Mouse (Mus musculus): ENCODE measurements at regions not wholly inside any gene's neighbourhood (a gene's known extent, or its start where the extent isn't known, plus 50 kb on each side); places are given as distances from the start of the nearest gene placed in this dataset.

DNA sequence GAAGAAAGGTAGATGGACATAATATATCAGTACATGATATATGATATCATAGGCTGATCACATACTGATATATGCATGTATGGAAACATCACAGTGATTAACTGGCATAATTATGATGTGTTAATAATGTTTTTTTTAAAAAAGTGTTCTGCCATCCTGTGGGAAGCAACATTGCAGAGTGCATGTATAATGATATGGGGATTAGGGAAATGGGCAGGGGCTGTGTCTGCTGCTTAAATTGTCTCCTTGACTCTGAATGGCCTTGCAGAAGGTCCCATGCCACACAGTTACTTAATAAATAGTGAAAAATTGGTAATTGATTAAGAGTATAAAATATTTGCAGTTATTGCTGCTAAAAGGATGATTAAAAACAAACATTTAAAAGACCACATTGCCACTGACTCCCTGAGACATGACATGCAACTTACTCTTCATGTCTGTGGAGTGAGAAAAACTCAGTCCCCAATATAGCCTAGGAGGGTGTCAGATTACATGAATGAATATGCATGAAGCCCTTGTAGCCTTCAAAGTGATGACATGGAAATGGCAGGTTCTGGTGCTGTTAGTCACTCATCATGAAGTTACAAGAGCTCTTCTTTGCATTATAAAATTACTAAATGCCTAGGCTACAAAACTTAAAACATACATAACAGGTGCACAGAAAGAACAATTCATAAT lies 440.1 kb upstream of the Ube2e3 start:
- Histone ChIP-seq H3K36me3 (ENCODE audit: control insufficient read depth, insufficient read depth, low read length) (no peaks in the 10 kb centered on the region), H3K27me3 (ENCODE audit: control insufficient read depth, insufficient read depth, low read length) (no peaks in the 10 kb centered on the region), H3K4me2 (replicated peaks; ENCODE audit: low read depth, low read length) (no peak overlapping the region), H3K9me3 (ENCODE audit: control insufficient read depth, low read length) (no peaks in the 10 kb centered on the region), H3K4me1 (replicated peaks; ENCODE audit: control insufficient read depth, insufficient read depth, low read length) (no peaks in the 10 kb centered on the region), H3K9ac (ENCODE audit: low read depth, low read length) (no peak overlapping the region), H3K27ac (ENCODE audit: low read depth, low read length) (no peak overlapping the region), H3K4me3 (ENCODE audit: low read depth, low read length) (no peak overlapping the region)
- ATAC-seq (ENCODE audit: low FRiP score) (no peak), DNase-seq (ENCODE audit: low spot score) (peak; percentile 8)

- H3K27ac ChIP-seq (ENCODE audit: low read depth, low read length) = no peak overlapping the region
- no peaks in the 10 kb centered on the region for H3K4me1 ChIP-seq (replicated peaks; ENCODE audit: control insufficient read depth, insufficient read depth, low read length)
- H3K4me2 ChIP-seq (replicated peaks; ENCODE audit: low read depth, low read length) = no peak overlapping the region
- ATAC-seq (ENCODE audit: low FRiP score) (no peak), DNase-seq (ENCODE audit: low spot score) (peak; percentile 7)
- 62% methylated on average over 3 of the region's 3 CpGs for WGBS
- H3K9ac ChIP-seq (ENCODE audit: low read depth, low read length) = no peak overlapping the region
- no peak overlapping the region for H3K4me3 ChIP-seq (ENCODE audit: low read depth, low read length)
- H3K9me3 ChIP-seq (ENCODE audit: control insufficient read depth, low read length) = no peaks in the 10 kb centered on the region
- H3K27me3 ChIP-seq (ENCODE audit: control insufficient read depth, insufficient read depth, low read length) = no peaks in the 10 kb centered on the region
- H3K36me3 ChIP-seq (ENCODE audit: control insufficient read depth, insufficient read depth, low read length) = no peaks in the 10 kb centered on the region
Observed at GRCm38 (mm10) chr2:78418561-78419338, 449.2 kb upstream of the Ube2e3 start.

- Histone ChIP-seq H3K9ac (ENCODE audit: low read depth, low read length) (no peak overlapping the region), H3K4me1 (replicated peaks; ENCODE audit: control insufficient read depth, insufficient read depth, low read length) (no peaks in the 10 kb centered on the region), H3K36me3 (ENCODE audit: control insufficient read depth, insufficient read depth, low read length) (no peaks in the 10 kb centered on the region), H3K27me3 (ENCODE audit: control insufficient read depth, insufficient read depth, low read length) (no peaks in the 10 kb centered on the region), H3K4me3 (ENCODE audit: low read depth, low read length) (no peak overlapping the region), H3K9me3 (ENCODE audit: control insufficient read depth, low read length) (no peaks in the 10 kb centered on the region), H3K27ac (ENCODE audit: low read depth, low read length) (no peak overlapping the region), H3K4me2 (replicated peaks; ENCODE audit: low read depth, low read length) (no peak overlapping the region)
- ATAC-seq (ENCODE audit: low FRiP score) (no peak), DNase-seq (ENCODE audit: low spot score) (no peak)
- 71% methylated on average over 2 of the region's 2 CpGs for WGBS
Observed at GRCm38 (mm10) chr2:78416574-78417109, 451.3 kb upstream of the Ube2e3 start.

DNA sequence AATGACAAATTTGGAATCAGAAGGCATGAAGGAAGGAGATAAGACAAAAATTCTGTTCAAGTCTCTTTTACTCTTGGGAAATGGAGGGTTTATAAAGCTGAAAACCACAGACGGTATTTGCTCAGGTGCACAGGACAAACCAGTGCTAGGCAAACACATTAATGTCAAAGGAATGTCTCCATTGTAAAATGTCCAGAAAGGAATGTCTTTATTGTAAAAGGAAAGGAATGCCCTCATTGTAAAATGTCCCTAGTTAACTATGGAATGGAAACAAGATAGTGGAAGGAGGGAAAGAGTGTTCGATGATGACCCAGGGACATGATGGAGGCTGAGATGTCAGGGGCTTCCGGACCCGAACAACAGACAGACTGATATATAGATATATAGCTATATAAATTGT lies 454.9 kb upstream of the Ube2e3 start:
- H3K4me1 ChIP-seq (replicated peaks; ENCODE audit: control insufficient read depth, insufficient read depth, low read length) = no peaks in the 10 kb centered on the region
- no peak for DNase-seq (ENCODE audit: low spot score)
- WGBS = 85% methylated on average over 4 of the region's 4 CpGs
- no peak overlapping the region for H3K27ac ChIP-seq (ENCODE audit: low read depth, low read length)
- ATAC-seq (ENCODE audit: low FRiP score) = no peak
- H3K9me3 ChIP-seq (ENCODE audit: control insufficient read depth, low read length) = no peaks in the 10 kb centered on the region
- no peaks in the 10 kb centered on the region for H3K36me3 ChIP-seq (ENCODE audit: control insufficient read depth, insufficient read depth, low read length)
- H3K9ac ChIP-seq (ENCODE audit: low read depth, low read length) = no peak overlapping the region
- H3K4me2 ChIP-seq (replicated peaks; ENCODE audit: low read depth, low read length) = no peak overlapping the region
- H3K27me3 ChIP-seq (ENCODE audit: control insufficient read depth, insufficient read depth, low read length) = no peaks in the 10 kb centered on the region
- H3K4me3 ChIP-seq (ENCODE audit: low read depth, low read length) = no peak overlapping the region

DNA sequence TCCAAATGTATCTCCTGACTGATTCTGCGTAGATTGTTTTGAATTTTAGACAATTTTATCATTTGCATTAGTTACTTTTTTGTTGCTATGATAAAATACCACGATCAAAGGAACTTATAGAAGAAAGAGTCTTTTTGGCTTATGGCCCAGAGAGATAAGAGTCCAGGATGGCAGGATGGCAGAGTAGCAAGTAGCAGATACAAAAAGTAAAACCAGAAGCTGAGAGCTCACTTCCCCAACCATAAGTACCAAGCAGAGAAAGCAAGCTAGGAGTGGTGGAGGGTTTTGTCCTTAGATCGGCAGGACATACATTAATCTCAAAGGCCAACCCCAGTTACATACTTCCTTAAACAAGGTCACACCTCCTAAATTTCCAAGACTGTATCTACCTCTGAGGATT lies 457.7 kb upstream of the Cwc22 start:
- WGBS = 87% methylated on average over 3 of the region's 3 CpGs
- no peak overlapping the region for H3K9ac ChIP-seq (ENCODE audit: low read depth, low read length)
- H3K4me2 ChIP-seq (replicated peaks; ENCODE audit: low read depth, low read length) = no peak overlapping the region
- no peaks in the 10 kb centered on the region for H3K27me3 ChIP-seq (ENCODE audit: control insufficient read depth, insufficient read depth, low read length)
- DNase-seq (ENCODE audit: low spot score) = no peak
- no peaks in the 10 kb centered on the region for H3K9me3 ChIP-seq (ENCODE audit: control insufficient read depth, low read length)
- no peak overlapping the region for H3K27ac ChIP-seq (ENCODE audit: low read depth, low read length)
- no peaks in the 10 kb centered on the region for H3K36me3 ChIP-seq (ENCODE audit: control insufficient read depth, insufficient read depth, low read length)
- no peak overlapping the region for H3K4me3 ChIP-seq (ENCODE audit: low read depth, low read length)
- no peaks in the 10 kb centered on the region for H3K4me1 ChIP-seq (replicated peaks; ENCODE audit: control insufficient read depth, insufficient read depth, low read length)
- ATAC-seq (ENCODE audit: low FRiP score) = no peak

DNA sequence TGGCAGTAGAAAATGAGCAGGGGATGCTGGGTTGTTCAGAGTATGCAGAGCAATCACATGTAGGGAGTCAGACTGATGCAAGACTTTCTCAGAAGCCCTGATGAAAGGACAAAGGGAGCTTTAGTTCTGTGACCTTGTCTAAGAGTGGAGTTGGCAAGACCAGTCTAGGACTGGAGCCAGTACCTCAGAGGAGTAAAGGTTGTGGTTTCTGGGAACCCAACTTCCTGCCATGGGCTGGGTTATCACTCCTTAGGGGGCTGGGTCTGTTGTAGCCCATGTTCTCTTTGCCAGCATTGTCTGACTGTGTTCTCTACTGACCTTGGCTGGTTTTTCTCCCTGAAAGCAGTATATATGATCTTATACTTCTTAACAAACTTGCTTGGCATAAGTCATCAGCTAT lies 453.1 kb upstream of the Cwc22 start:
- Histone ChIP-seq H3K9me3 (ENCODE audit: control insufficient read depth, low read length) (no peaks in the 10 kb centered on the region), H3K4me3 (ENCODE audit: low read depth, low read length) (no peak overlapping the region), H3K27me3 (ENCODE audit: control insufficient read depth, insufficient read depth, low read length) (no peaks in the 10 kb centered on the region), H3K36me3 (ENCODE audit: control insufficient read depth, insufficient read depth, low read length) (no peaks in the 10 kb centered on the region), H3K9ac (ENCODE audit: low read depth, low read length) (no peak overlapping the region), H3K4me1 (replicated peaks; ENCODE audit: control insufficient read depth, insufficient read depth, low read length) (no peaks in the 10 kb centered on the region), H3K27ac (ENCODE audit: low read depth, low read length) (no peak overlapping the region), H3K4me2 (replicated peaks; ENCODE audit: low read depth, low read length) (no peak overlapping the region)
- DNase-seq (ENCODE audit: low spot score) (no peak), ATAC-seq (ENCODE audit: low FRiP score) (no peak)

DNA sequence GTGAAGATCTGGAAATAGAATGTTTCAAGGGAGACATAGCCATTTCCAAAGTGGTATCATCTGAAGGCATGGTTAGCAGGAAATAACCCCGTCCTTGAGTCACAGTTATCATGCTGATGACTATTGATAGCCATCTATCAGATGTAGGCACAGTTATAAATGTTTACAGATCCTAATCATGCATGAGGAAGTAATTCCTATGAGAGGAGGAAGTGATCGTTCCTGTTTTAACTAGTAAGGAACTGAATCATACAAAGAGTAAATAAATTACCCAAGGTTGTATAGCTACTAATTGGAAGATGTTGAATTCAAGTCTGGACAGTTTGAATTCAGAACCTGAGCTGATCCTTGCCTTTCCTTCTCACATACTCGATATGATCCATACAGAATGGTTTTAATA lies 450.7 kb upstream of the Cwc22 start:
- no peaks in the 10 kb centered on the region for H3K27me3 ChIP-seq (ENCODE audit: control insufficient read depth, insufficient read depth, low read length)
- no peaks in the 10 kb centered on the region for H3K36me3 ChIP-seq (ENCODE audit: control insufficient read depth, insufficient read depth, low read length)
- DNase-seq (ENCODE audit: low spot score) = no peak
- ATAC-seq (ENCODE audit: low FRiP score) = no peak
- no peak overlapping the region for H3K27ac ChIP-seq (ENCODE audit: low read depth, low read length)
- H3K4me2 ChIP-seq (replicated peaks; ENCODE audit: low read depth, low read length) = no peak overlapping the region
- WGBS = 84% methylated on average over 3 of the region's 3 CpGs
- no peaks in the 10 kb centered on the region for H3K9me3 ChIP-seq (ENCODE audit: control insufficient read depth, low read length)
- H3K9ac ChIP-seq (ENCODE audit: low read depth, low read length) = no peak overlapping the region
- H3K4me1 ChIP-seq (replicated peaks; ENCODE audit: control insufficient read depth, insufficient read depth, low read length) = no peaks in the 10 kb centered on the region
- no peak overlapping the region for H3K4me3 ChIP-seq (ENCODE audit: low read depth, low read length)

GRCm38 (mm10) chr2:78393090-78393489 lies 446.9 kb upstream of the Cwc22 start:
- no peak for DNase-seq (ENCODE audit: low spot score)
- Histone ChIP-seq H3K4me2 (replicated peaks; ENCODE audit: low read depth, low read length) (no peak overlapping the region), H3K4me3 (ENCODE audit: low read depth, low read length) (no peak overlapping the region), H3K9ac (ENCODE audit: low read depth, low read length) (no peak overlapping the region), H3K36me3 (ENCODE audit: control insufficient read depth, insufficient read depth, low read length) (no peaks in the 10 kb centered on the region), H3K9me3 (ENCODE audit: control insufficient read depth, low read length) (no peaks in the 10 kb centered on the region), H3K27ac (ENCODE audit: low read depth, low read length) (no peak overlapping the region), H3K4me1 (replicated peaks; ENCODE audit: control insufficient read depth, insufficient read depth, low read length) (no peaks in the 10 kb centered on the region), H3K27me3 (ENCODE audit: control insufficient read depth, insufficient read depth, low read length) (no peaks in the 10 kb centered on the region)
- ATAC-seq (ENCODE audit: low FRiP score) = no peak
- 66% methylated on average over 4 of the region's 4 CpGs for WGBS

DNA sequence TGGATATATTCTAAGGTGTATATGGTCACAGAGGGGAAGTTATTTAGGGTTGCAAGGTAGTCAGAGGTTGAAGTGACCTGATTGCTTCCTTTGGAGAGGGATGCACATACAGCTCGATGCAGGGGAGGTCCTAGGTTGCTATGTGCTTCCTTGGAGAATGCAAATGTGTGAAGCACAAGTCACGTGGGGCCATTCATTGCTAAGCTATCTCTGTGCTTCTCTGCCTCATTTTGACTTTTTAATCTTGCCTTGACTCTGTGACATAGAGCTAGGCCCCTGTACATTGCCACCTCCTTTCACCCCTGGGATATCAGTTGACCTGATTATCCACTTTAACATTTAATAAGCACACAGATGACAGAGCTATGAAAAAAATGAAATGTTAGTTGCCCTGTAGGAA lies 446.2 kb upstream of the Cwc22 start:
- Histone ChIP-seq H3K9me3 (ENCODE audit: control insufficient read depth, low read length) (no peaks in the 10 kb centered on the region), H3K4me3 (ENCODE audit: low read depth, low read length) (no peak overlapping the region), H3K27me3 (ENCODE audit: control insufficient read depth, insufficient read depth, low read length) (no peaks in the 10 kb centered on the region), H3K36me3 (ENCODE audit: control insufficient read depth, insufficient read depth, low read length) (no peaks in the 10 kb centered on the region), H3K9ac (ENCODE audit: low read depth, low read length) (no peak overlapping the region), H3K4me2 (replicated peaks; ENCODE audit: low read depth, low read length) (no peak overlapping the region), H3K4me1 (replicated peaks; ENCODE audit: control insufficient read depth, insufficient read depth, low read length) (no peaks in the 10 kb centered on the region), H3K27ac (ENCODE audit: low read depth, low read length) (no peak overlapping the region)
- DNase-seq (ENCODE audit: low spot score) (peak; percentile 12), ATAC-seq (ENCODE audit: low FRiP score) (peak; percentile 58)
- 40% methylated on average over 2 of the region's 2 CpGs for WGBS

Measured in hindbrain, embryonic 11.5 days (tissue).